Mouse (Mus musculus): ENCODE measurements around the gene Gm44973. TPM values are rescaled to one million over a fixed set of nuclear protein-coding genes. Genes with fewer than 3 reads are reported as not detected.
"Not testable (repeated sequence)": the region's sequence is repeated elsewhere in the genome, so short reads cannot be mapped to it uniquely, and the experiment has no call there.

Gene Gm44973
- polyA plus RNA-seq, 1 experiment from 2014 or later: 1.2 TPM

DNA sequence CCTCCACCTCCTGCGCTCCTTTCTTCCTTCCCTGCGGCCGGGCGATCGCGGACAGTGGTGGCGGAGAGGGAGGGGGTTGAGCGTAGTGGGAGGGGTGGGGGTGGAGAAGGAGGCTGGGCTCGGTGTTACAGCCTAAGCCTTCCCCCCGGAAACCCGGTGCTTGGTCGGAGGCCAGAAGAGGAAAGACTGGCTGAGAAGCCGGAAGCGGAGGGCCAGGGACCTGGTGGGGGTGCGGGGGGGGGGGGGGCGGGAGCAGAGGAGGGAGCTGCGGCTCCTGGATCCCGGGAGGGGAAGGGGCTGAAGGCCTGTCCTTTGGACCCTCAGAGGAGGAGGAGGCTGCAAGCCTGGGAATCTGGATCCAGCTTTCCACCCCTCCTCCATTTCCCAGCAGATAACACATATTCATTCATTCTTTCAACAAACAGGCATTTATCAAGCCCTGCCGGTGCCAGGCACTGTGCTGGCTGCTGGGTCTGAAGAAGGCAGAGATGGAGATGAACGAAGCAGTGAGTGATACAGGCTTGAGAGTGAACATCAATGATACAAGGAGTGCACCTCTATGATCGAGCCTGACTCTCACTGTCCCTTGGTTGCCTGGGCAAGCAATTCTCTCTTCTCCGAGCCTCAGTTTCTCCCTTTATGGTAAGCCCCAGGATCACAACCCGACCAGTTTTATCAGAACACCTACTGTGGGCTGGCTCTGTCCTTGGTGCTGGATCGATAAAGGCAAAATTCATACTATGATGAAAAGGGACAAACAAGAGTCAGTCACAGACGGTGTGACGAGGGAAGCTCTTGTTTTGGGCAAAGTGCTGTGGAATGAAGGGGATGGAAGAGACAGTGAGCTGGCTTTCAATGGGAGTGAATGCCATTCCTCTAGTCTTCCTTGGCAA lies 19.0 kb upstream of the Gm44973 start, which contains the start of gene Zfp579:
Gene Zfp579, minus strand, starts transcription at position 156 of the 893 bp plus-strand sequence.
- peak within 1 kb of the TSS; percentile 79 for H3K27ac ChIP-seq
- peak within 1 kb of the TSS; percentile 84 for H3K4me2 ChIP-seq
- H3K9me3 ChIP-seq: no peaks in the 10 kb centered on the region
- H3K36me3 ChIP-seq: peaks cover 19% of the 10 kb centered on the region
- no peaks in the 10 kb centered on the region for H3K27me3 ChIP-seq
- peak within 1 kb of the TSS; percentile 69 for H3K4me3 ChIP-seq
- H3K4me1 ChIP-seq: peaks cover 22% of the 10 kb centered on the region
- peak; percentile 87 for ATAC-seq (ENCODE audit: borderline replicate concordance, extremely low read depth, low FRiP score, low TSS enrichment)
- whole genome bisulfite sequencing: 6% methylated on average over 11 of the region's 26 CpGs
- H3K9ac ChIP-seq: peak within 1 kb of the TSS; percentile 68

DNA sequence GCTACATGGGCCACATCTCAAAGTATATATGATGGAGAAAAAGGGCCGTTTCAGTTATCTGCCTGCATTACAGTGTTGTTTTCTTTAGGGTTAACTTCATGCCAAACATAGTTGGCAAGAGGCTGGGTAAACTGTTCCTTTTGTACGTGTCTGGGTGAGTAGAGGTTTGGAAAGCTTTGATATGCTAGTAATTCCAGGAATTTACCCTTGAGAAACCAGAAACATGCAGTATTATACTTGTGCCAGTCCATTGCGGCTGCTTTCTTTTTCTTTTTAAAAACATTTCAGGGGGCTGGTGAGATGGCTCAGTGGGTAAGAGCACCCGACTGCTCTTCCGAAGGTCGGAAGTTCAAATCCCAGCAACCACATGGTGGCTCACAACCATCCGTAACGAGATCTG lies 18.4 kb upstream of the Gm44973 start:
- peak overlapping the region; percentile 79 for H3K27ac ChIP-seq
- ATAC-seq (ENCODE audit: borderline replicate concordance, extremely low read depth, low FRiP score, low TSS enrichment): no peak
- peak overlapping the region; percentile 68; the same call in 1 of the 2 replicates for H3K9ac ChIP-seq
- 55% methylated on average over 8 of the region's 8 CpGs for WGBS
- H3K27me3 ChIP-seq: no peaks in the 10 kb centered on the region
- peak overlapping the region; percentile 84 for H3K4me2 ChIP-seq
- peaks cover 22% of the 10 kb centered on the region for H3K4me1 ChIP-seq
- peaks cover 19% of the 10 kb centered on the region for H3K36me3 ChIP-seq
- no peaks in the 10 kb centered on the region for H3K9me3 ChIP-seq
- H3K4me3 ChIP-seq: peak overlapping the region; percentile 69

DNA sequence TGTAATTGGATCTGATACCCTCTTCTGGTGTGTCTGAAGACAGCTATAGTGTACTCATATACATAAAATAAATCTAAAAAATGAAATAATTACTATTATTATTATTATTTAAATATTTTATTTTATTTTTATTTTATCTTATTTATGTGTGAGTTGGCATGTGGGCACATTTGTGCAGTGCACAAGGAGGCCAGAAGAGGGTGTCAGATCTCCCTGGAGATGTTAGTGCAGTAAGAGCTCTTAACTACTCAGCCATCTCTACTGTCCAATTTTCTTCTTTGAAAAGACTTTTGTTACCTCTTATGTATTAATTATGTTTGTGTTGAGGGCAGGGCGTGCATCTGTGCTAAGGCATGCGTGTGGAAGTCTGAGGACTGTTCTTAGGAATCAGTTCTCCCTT lies 15.4 kb upstream of the Gm44973 start:
- Histone ChIP-seq H3K4me3 (no peak overlapping the region), H3K9ac (no peak overlapping the region), H3K36me3 (no peaks in the 10 kb centered on the region), H3K27me3 (no peaks in the 10 kb centered on the region), H3K9me3 (no peaks in the 10 kb centered on the region), H3K4me1 (peaks cover 16% of the 10 kb centered on the region), H3K4me2 (no peak overlapping the region), H3K27ac (no peak overlapping the region)
- WGBS: 57% methylated on average over 2 of the region's 2 CpGs
- ATAC-seq (ENCODE audit: borderline replicate concordance, extremely low read depth, low FRiP score, low TSS enrichment): no peak

DNA sequence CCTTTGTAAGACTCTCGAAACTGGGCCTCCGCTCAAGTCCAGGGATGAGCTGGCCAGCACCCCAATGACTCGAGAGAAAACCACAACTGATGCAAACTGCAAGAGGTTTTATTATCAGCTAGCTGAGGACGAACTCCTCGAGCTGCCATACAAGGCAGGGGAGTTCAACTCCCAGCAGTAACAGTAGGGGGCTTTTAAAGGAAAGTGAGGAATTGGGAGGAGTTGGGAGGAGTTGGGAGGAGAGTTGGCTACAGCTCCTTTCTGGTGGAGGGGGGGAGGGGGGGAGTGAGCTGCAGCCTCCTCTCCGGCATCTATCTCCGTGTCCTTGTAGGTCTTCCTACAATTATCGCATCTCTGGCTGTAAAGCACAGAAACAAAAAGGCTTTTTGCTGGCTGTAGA lies 12.4 kb upstream of the Gm44973 start:
- not testable (repeated sequence) for ATAC-seq (ENCODE audit: borderline replicate concordance, extremely low read depth, low FRiP score, low TSS enrichment); H3K4me2 ChIP-seq; H3K27ac ChIP-seq; H3K9ac ChIP-seq; H3K4me1 ChIP-seq; H3K4me3 ChIP-seq; H3K36me3 ChIP-seq; H3K27me3 ChIP-seq; H3K9me3 ChIP-seq
- 66% methylated on average over 8 of the region's 8 CpGs for WGBS

DNA sequence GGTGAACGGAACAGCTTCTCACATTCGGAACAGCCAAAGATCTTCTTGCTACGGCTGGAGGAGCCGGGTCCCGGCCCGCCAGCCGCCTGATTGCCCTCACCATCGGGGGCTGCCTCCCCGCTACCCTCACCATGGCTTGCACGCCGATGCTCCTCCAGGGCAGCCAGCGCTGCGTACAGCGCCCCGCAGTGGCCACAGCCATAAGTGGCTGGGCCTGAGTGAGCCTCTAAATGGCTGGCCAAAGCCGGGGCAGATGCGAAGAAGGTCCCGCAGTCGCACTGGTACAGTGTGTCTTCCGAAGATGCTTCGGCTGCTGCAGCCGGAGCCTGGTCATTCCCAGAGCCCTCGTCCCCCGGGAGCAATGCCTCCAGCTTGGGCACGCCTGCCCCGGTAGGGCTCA lies 7.1 kb upstream of the Gm44973 start:
- peaks cover 58% of the 10 kb centered on the region for H3K36me3 ChIP-seq
- WGBS: 96% methylated on average over 26 of the region's 26 CpGs
- no peaks in the 10 kb centered on the region for H3K27me3 ChIP-seq
- no peak for ATAC-seq (ENCODE audit: borderline replicate concordance, extremely low read depth, low FRiP score, low TSS enrichment)
- no peak overlapping the region for H3K4me2 ChIP-seq
- H3K4me1 ChIP-seq: peaks cover 5% of the 10 kb centered on the region; the same call in 1 of the 2 replicates
- H3K4me3 ChIP-seq: no peak overlapping the region
- H3K9me3 ChIP-seq: no peaks in the 10 kb centered on the region
- no peak overlapping the region for H3K27ac ChIP-seq
- no peak overlapping the region for H3K9ac ChIP-seq

DNA sequence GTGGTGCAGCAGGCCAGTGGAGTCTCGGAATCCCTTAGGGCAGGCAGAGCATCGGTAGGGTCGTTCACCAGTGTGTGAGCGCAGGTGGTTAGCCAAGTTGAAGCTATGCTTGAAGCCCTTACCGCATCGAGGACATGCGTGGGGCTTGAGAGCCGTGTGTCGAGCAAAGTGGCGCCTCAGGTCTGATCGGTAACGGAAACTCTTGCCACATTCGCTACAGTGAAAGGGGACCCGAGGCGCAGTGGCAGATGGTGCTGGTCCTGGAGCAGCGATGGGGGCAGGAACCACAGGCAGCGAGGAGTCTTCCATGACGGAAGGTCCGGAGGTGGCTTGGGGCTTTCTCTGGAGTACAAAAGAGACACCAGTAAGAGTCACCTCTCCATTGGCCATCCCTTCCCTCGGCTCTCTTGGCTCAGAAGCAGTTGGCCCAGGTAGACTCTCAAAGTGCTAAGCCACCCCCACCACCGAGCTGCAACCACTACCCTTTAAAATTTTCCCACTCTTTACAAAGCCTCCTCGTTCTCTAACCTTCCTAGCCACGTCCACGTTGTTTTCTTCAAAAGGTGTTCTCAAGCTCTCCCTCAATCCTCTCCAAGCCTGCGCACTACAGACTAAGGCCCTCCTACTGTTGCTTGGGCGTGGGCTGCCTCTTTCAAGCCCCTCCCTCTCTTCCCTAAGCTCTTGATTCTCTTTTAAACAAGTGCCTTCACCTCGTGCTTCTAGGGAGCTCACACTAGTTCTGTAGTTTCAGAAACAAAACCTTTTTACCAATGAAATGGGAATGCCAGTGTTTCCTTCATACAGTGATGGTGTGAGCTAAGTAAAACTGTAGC lies 2.4 kb upstream of the Gm44973 start:
- Histone ChIP-seq H3K4me1 (peaks cover 14% of the 10 kb centered on the region; the same call in 1 of the 2 replicates), H3K4me2 (peak overlapping the region; percentile 54), H3K36me3 (peaks cover 49% of the 10 kb centered on the region), H3K27ac (0 out of 2 replicates have a peak overlapping the region, but pooled peaks have one; percentile 11), H3K27me3 (no peaks in the 10 kb centered on the region), H3K9me3 (no peaks in the 10 kb centered on the region), H3K4me3 (peak overlapping the region; percentile 77), H3K9ac (no peak overlapping the region)
- ATAC-seq (ENCODE audit: borderline replicate concordance, extremely low read depth, low FRiP score, low TSS enrichment): no peak
- WGBS: 86% methylated on average over 27 of the region's 27 CpGs

DNA sequence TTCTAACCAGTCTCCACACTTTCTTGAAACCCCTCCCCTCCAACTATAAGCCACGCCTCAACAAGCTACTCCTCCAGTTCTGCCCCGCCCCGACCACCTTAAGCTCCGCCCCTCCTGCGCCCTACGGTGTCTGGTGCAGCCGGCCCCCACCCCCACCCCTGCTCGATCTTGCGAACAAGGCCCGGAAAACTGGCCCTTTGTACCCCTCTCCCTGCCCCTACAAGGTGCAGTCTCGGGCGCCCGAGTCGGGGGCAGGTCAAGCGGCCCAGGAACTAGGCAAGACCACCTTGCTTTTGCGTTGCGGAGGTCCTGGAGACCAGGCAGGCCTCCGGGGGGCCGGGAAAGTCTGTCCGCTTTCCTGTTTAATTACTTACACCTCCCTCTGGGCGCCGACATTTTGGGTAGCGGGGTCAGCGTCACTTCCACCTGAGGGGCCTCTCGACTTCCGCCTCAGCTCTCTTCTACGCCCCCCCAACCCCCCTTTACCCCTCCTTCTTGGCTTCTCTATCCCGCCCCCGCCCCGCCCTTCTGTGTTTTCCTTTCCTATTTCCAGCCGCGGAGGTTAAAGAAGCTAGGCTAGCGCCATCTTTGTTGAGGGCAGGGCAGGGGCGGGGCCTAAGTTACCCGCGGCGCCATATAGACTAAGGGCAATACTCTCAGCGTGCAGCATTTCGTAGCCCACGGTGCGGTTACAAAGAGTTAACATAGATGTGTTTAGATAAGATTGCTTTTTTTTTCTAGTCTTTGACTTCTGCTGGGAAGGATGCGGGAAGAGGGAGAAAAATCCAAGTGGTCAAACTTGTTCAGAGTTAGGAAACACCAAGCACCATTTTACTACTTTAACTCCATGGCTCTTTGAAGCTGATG lies 812 bp upstream of the Gm44973 start, which contains the start of the genes Zfp524 and Fiz1:
Gene Zfp524, plus strand, starts transcription at position 165 of the 867 bp plus-strand sequence.
Gene Fiz1, minus strand, starts transcription at position 447 of the 867 bp plus-strand sequence.
- under 1% methylated on average over 42 of the region's 42 CpGs for WGBS

DNA sequence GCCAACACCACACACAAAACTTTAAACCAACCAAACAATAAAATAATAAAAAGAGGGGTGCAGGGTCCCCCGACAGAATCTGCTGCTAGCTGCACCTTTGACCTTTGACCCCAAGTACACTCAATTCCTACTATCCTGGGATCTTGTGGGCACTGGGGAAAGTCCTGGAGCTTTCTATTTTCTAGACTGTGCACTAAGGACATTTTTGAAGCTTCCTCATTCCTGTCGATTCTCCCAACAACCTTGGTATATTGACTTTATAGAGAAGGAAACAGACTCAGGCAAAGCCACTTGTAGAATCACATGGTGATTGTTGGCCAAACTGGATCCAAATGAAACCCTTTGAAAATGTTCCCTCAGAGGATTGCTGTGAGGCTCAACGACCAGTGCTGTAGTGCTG lies 761 bp downstream of the Gm44973 start:
- no peaks in the 10 kb centered on the region for H3K9me3 ChIP-seq
- peaks cover 17% of the 10 kb centered on the region for H3K36me3 ChIP-seq
- peak overlapping the region; percentile 67 for H3K9ac ChIP-seq
- 45% methylated on average over 3 of the region's 3 CpGs for WGBS
- no peak for ATAC-seq (ENCODE audit: borderline replicate concordance, extremely low read depth, low FRiP score, low TSS enrichment)
- H3K4me2 ChIP-seq: peak overlapping the region; percentile 54
- H3K27ac ChIP-seq: peak overlapping the region; percentile 99
- peaks cover 23% of the 10 kb centered on the region for H3K4me1 ChIP-seq
- no peaks in the 10 kb centered on the region for H3K27me3 ChIP-seq
- peak overlapping the region; percentile 77 for H3K4me3 ChIP-seq

More for the DNA sequence above, 812 bp upstream of the Gm44973 start, which contains the start of the genes Zfp524 and Fiz1:
- no peaks in the 10 kb centered on the region for H3K27me3 ChIP-seq
- peak within 1 kb of the TSS; percentile 78 for H3K9ac ChIP-seq
- H3K4me2 ChIP-seq: peak within 1 kb of the TSS; percentile 54
- peak; percentile 87 for ATAC-seq (ENCODE audit: borderline replicate concordance, extremely low read depth, low FRiP score, low TSS enrichment)
- H3K4me1 ChIP-seq: peaks cover 20% of the 10 kb centered on the region
- no peaks in the 10 kb centered on the region for H3K9me3 ChIP-seq
- peaks cover 33% of the 10 kb centered on the region for H3K36me3 ChIP-seq
- H3K4me3 ChIP-seq: peak within 1 kb of the TSS; percentile 77
- H3K27ac ChIP-seq: peak within 1 kb of the TSS; percentile 99

DNA sequence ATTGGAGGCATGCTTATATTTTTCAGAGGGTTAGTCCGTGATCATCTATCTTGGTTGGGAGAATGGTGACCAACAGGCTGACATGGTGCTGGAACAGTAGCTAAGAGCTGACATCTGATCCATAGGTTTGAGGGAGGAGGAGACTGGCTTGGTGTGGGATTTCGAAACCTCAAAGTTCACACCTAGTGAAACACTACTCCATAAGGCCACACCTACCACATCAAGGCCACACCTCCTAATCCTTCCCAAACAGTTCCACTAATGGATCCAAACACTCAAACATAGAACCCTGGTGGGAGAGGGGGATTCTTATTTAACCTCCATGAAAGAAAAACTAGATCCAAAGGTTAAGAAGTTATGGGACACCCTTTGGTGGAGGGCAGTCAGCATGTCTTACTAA lies 1.6 kb downstream of the Gm44973 start:
- Histone ChIP-seq H3K4me3 (no peak overlapping the region), H3K27ac (no peak overlapping the region), H3K4me1 (peaks cover 30% of the 10 kb centered on the region), H3K4me2 (no peak overlapping the region), H3K36me3 (peaks cover 9% of the 10 kb centered on the region), H3K27me3 (no peaks in the 10 kb centered on the region), H3K9ac (no peak overlapping the region), H3K9me3 (no peaks in the 10 kb centered on the region)
- WGBS: 92% methylated on average over 2 of the region's 2 CpGs
- no peak for ATAC-seq (ENCODE audit: borderline replicate concordance, extremely low read depth, low FRiP score, low TSS enrichment)

DNA sequence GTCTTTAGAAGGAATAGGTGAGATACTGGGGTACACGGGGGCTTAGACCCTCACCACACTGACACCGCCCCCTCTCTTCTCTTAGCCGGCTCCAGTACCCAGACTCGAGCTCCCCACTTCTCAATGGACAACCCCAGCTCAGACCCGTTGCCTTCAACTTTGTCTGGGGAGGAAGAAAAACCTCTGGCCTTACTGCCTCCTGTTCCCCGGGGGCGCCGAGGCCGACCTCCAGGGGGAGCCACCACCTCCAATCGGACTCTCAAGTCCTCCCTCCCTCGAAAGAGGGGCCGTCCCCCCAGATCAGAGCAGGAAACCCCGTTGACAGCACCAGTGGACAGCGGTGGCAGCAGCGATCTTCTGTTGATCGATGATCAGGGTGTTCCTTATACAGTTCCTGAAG lies 2.1 kb downstream of the Gm44973 start:
- no peak for ATAC-seq (ENCODE audit: borderline replicate concordance, extremely low read depth, low FRiP score, low TSS enrichment)
- Histone ChIP-seq H3K4me2 (no peak overlapping the region), H3K27me3 (no peaks in the 10 kb centered on the region), H3K36me3 (peaks cover 10% of the 10 kb centered on the region), H3K27ac (no peak overlapping the region), H3K9me3 (no peaks in the 10 kb centered on the region), H3K4me3 (no peak overlapping the region), H3K4me1 (peaks cover 30% of the 10 kb centered on the region), H3K9ac (no peak overlapping the region)
- WGBS: 92% methylated on average over 16 of the region's 16 CpGs

DNA sequence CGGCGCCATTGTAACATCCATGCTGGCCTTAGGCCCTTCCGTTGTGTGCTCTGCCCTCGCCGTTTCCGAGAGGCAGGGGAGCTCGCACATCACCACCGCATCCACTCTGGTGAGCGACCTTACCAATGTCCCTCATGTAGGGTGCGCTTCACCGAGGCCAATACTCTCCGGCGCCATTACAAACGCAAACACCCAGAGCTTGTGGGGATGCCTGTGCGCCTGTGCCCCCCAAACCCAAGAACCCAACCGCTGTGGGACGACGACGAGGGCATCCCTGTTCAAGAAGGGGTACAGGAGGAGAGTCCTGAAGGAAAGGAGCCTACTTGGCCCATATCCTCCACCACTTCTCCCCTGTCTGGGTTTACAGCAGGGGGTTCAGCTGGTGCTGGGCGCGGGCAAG lies 2.6 kb downstream of the Gm44973 start:
- no peak overlapping the region for H3K9ac ChIP-seq
- peaks cover 28% of the 10 kb centered on the region for H3K4me1 ChIP-seq
- no peak for ATAC-seq (ENCODE audit: borderline replicate concordance, extremely low read depth, low FRiP score, low TSS enrichment)
- no peak overlapping the region for H3K4me2 ChIP-seq
- no peak overlapping the region for H3K4me3 ChIP-seq
- H3K36me3 ChIP-seq: peaks cover 11% of the 10 kb centered on the region
- H3K27me3 ChIP-seq: no peaks in the 10 kb centered on the region
- H3K27ac ChIP-seq: no peak overlapping the region
- 98% methylated on average over 21 of the region's 21 CpGs for WGBS
- no peaks in the 10 kb centered on the region for H3K9me3 ChIP-seq
